Mouse (Mus musculus): ENCODE measurements at regions not wholly inside any gene's neighbourhood (a gene's known extent, or its start where the extent isn't known, plus 50 kb on each side); places are given as distances from the start of the nearest gene placed in this dataset.

DNA sequence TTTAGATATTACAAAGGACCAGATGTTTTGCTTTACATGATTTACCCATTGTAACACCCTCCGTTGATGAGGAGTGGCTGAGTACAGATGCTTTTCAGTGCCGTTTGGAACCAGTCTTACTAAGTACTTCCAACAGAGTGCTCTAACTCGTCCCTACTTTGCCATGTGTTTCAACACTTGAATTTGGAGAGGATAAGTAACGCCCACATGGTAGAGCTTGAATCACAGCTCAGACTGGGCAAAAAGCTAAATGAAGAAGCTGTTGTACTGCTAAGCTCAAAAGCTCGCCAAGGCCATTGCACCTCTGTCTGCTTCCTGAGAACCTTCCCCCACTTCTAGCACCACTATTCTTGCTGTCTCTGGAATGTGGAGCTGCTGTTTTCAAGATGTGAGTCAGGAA is 471.1 kb downstream of the Nfib start:
- no peak for DNase-seq

GRCm38 (mm10) chr4:82226197-82227119 is 479.1 kb downstream of the Nfib start:
- no peak for DNase-seq

DNA sequence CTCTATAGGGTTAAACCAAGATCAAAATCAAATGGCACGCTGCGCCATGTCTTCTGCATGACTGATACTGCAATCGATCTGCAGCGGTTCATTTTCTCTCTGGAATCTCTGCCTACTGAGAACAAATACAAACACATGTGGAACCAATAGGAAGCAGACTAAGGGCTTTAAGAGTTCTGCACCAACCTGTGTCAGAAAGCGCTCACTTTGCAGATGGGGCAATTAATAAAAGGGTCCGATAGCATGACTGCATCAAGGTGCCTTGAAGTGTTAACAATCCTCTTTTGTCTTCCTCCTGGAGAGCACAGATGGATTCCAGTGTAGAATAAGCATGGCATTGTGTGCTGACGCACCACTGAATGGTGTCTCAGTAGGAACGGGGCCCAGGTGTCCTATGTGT is 484.8 kb downstream of the Nfib start:
- DNase-seq, result no peak

- no peak for DNase-seq
Measured at GRCm38 (mm10) chr4:82220120-82220714, 485.3 kb downstream of the Nfib start.

- DNase-seq, result no peak
Measured at GRCm38 (mm10) chr4:82218616-82219015, 486.9 kb downstream of the Nfib start.

DNA sequence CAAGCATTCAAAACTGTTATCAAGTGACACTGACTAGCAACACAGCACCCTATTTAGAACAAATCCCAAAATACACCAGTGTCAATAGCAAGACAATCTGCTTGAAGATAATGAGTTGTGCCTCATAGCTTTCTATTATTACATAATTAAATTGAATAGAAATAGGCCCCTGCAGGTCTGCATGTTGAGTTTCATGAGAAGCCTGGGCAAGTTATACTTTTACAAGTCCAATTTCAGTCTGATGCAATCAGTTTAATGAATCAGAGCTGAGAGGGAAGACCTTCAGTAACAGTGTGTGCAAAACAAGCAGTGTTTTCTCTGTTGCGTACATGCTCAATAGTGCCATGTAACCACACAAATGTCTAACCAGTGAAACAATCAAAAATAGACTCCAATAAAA is 498.5 kb downstream of the Nfib start:
- no peak for DNase-seq

- no peak for DNase-seq
Measured at GRCm38 (mm10) chr4:82200306-82200705, 505.2 kb downstream of the Nfib start.

GRCm38 (mm10) chr4:82199118-82199517 is 506.4 kb downstream of the Nfib start:
- no peak for DNase-seq

- DNase-seq, result no peak
Measured at GRCm38 (mm10) chr4:82197611-82198010, 507.9 kb downstream of the Nfib start.

DNA sequence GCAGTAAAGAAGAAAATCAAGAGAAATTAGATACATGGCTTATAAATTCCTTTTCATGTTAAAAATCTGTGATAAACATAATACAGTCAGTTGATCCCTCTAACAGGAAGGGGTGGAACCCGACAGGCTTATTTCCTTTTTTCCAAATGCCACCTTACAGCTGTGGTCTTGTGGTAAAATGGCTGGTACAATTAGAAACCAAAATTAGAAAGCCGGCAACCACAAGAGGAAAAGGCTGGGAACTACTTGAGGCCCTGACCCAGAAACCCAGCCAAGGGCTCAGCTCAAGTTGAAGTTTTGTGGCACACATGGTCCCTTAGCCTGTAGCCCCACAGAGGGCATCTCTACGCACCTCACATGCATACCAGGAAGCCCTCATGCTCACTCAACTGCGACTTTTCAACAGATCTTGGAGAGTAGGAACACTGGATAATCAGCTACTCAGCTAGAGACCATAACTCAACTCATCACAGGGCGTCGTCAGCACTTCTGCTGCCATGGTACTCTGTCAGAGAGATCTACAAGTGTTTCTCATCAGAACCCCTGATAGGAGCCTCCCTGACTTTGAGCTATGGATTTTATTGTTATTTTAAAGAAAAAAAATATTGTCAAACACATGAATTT is 509.4 kb downstream of the Nfib start:
- DNase-seq, result peak; percentile 11

- no peak for DNase-seq
Measured at GRCm38 (mm10) chr4:82193905-82194304, 511.6 kb downstream of the Nfib start.

GRCm38 (mm10) chr4:82186892-82187291 is 518.7 kb downstream of the Nfib start:
- no peak for DNase-seq

- DNase-seq, result no peak
Measured at GRCm38 (mm10) chr4:82183974-82184373, 521.6 kb downstream of the Nfib start.

- no peak for DNase-seq
Measured at GRCm38 (mm10) chr4:82178112-82178511, 527.4 kb downstream of the Nfib start.

DNA sequence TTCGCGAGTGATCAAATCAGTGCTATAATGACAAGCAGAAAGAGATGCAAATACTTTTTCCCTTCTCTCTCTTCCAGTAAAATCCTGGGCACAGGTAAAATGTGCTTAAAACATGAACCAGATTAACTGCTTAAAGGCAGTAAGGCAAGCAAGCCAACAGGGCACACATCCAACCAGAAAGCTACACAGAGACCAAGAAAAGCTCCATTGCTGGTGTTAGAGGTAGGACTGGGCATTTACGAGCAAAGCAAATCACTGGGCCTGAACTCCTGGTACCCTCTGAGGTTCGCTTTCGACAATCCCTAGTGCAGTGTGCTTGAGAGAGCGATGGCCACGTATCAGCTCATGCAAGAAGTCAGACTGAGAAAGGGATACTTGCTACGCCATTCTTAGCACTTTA is 528.8 kb downstream of the Nfib start:
- no peak for DNase-seq

GRCm38 (mm10) chr4:82173461-82174085 is 532.0 kb downstream of the Nfib start:
- no peak for DNase-seq

DNA sequence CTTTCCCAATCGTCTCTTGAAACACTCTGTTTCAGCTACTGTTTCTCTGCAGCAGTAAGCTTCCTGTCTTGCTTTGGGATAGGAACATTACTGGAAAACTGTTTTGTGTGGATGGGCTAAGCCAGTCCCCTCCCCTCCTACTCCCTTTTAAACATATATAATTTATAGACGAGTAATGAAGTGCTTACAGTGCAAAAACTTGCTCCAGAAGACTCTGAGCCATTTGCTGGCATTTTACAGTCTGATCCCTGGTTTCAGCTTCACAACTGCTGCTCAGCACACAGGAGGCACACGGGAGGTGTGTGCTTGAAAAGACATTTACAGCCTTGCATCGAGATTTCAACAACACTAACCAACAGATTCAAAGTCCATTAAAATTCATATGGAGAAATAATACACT is 534.6 kb downstream of the Nfib start:
- DNase-seq, result no peak

GRCm38 (mm10) chr4:82168032-82168431 is 537.5 kb downstream of the Nfib start:
- DNase-seq, result no peak

DNA sequence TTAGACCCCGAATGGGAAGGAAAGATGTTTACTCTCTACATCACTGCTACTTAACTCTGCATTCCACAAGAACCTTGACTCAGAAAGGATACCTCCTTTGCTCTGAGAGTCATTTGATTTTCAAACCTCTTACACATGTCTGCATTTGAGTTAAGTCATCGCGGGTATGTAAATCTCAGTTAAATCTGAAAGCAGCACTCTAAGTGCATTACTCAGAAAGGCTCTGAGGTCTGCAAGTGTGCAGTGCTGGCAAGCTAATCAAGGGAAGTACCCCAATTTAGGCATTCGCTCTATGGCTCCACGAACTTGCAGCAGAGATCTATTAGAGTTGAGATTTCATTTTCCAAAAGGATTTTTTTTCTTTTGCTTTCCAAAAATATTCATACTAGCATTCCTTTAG is 538.2 kb downstream of the Nfib start:
- no peak for DNase-seq

GRCm38 (mm10) chr4:82166826-82167225 is 538.7 kb downstream of the Nfib start:
- no peak for DNase-seq

DNA sequence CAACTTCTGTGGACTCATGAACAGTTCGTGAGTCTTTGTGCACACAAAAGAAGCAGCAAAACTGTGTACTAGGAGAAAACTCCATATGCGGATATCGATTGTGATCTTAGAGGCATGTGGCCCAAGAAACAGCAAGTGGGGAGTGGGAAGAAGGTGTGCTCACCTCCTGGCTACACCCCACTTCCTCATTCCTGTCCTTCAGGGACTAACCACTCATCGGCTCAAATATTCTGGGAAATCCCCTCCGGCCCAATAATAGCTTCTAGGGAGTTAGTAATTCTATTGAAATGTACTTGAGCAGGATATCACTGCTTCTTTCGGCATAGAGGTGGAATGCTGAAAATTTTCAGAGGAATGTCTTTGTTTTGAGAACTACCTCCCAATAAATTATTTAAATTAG is 539.5 kb downstream of the Nfib start:
- no peak for DNase-seq

GRCm38 (mm10) chr4:82164058-82164457 is 541.5 kb downstream of the Nfib start:
- no peak for DNase-seq

DNA sequence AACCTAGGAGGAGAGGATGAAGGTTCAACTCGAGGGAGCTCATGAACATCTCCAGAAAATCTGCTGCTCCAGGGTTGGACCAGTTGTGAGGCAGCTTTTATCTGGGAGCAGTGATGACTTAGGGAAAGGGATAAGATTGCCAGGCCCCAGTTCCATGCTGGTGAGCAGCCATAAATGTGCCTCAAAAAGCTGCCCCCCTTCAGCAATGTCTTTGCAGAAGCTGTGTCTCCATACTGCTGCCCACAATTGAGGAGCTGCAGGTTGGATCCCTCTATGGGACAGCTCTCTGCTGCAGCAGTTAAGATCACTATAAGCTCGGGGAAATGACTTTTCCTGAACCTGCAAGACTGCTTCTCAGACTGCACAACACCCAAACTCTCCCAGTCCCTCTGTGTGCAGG is 543.7 kb downstream of the Nfib start:
- DNase-seq, result no peak

DNA sequence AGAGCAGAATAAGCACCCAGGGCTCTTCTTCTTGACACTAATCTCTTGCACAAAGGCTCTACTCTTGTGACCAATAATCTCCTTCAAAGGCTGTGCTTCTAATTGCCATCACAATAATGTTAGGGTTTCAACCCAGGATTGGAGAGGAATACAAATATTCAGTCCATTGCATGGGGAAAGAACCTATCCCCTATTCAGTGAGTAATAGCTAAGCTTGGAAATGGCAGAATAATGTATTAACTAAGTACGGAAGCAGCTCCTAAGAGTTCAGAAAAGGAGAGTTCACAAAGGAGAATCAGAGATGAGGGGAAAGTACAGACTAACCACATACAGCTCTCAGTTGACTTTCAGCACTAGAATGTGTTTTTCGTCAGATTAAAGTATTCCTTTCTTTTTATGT is 544.3 kb downstream of the Nfib start:
- DNase-seq, result no peak

All from kidney, postnatal 10 days (tissue).